Mouse (Mus musculus) heart, embryonic 11.5 days (tissue): ENCODE measurements at regions not wholly inside any gene's neighbourhood (a gene's known extent, or its start where the extent isn't known, plus 50 kb on each side); places are given as distances from the start of the nearest gene placed in this dataset.

Experiments
- ATAC-seq: fragments of 200-750 bp; cut with Nextera tagmentation; replicated peaks from 2 replicates; pipeline ENCODE4 v1.8.0; 2017; ENCODE audit warnings: moderate library complexity; ENCODE audit not compliant: insufficient number of reproducible peaks, low FRiP score, low TSS enrichment
- H3K27ac ChIP-seq: fragments of 300-500 bp; sonication (generic); 2 replicates; pipeline ENCODE4 v1.5.1; 2014; ENCODE audit warnings: mild to moderate bottlenecking, low read depth, low read length
- H3K27me3 ChIP-seq: fragments of 300-500 bp; sonication (generic); 2 replicates; pipeline ENCODE4 v1.6.1; 2014; ENCODE audit warnings: mild to moderate bottlenecking, low read length, mixed read lengths; ENCODE audit not compliant: control insufficient read depth, insufficient read depth
- H3K36me3 ChIP-seq: fragments of 300-500 bp; sonication (generic); 2 replicates; pipeline ENCODE4 v1.6.1; 2014; ENCODE audit warnings: mild to moderate bottlenecking, low read length, moderate library complexity, mixed read lengths; ENCODE audit not compliant: control insufficient read depth, insufficient read depth
- H3K4me1 ChIP-seq: fragments of 300-500 bp; sonication (generic); 2 replicates; pipeline ENCODE4 v1.6.1; 2014; ENCODE audit warnings: low read length; ENCODE audit not compliant: control insufficient read depth, insufficient read depth
- H3K4me2 ChIP-seq: fragments of 300-500 bp; sonication (generic); 2 replicates; pipeline ENCODE4 v1.6.1; 2014; ENCODE audit warnings: mild to moderate bottlenecking, moderate library complexity
- H3K4me3 ChIP-seq: fragments of 300-500 bp; sonication (generic); 2 replicates; pipeline ENCODE4 v1.5.1; 2014; ENCODE audit warnings: low read depth, low read length
- H3K9ac ChIP-seq: fragments of 300-500 bp; sonication (generic); 2 replicates; pipeline ENCODE4 v1.6.1; 2014; ENCODE audit warnings: mild to moderate bottlenecking, low read depth, low read length, moderate library complexity
- H3K9me3 ChIP-seq: fragments of 300-500 bp; sonication (generic); replicated peaks from 2 replicates; pipeline ENCODE4 v1.6.1; 2016; ENCODE audit warnings: low read length; ENCODE audit not compliant: control insufficient read depth
- WGBS: fragments of 180-500 bp; shearing (Covaris S2); extraction: QIAGEN DNeasy Blood & Tissue Kit; methylation state at CpG from one replicate; pipeline ENCODE4 v1.1.7; 2014; ENCODE audit not compliant: insufficient replicate concordance; 5-methylcytosine and 5-hydroxymethylcytosine counted together

GRCm38 (mm10) chr14:90600554-90600953 is 2129.4 kb upstream of the Pcdh20 start:
- H3K4me3 ChIP-seq, result no peak overlapping the region
- 0 out of 2 replicates have a peak, but pooled peaks cover 3% of the 10 kb centered on the region for H3K4me1 ChIP-seq
- 0 out of 2 replicates have a peak, but pooled peaks have one; percentile 14 for ATAC-seq
- no peaks in the 10 kb centered on the region for H3K27me3 ChIP-seq
- no peak overlapping the region for H3K27ac ChIP-seq
- no peak overlapping the region for H3K9ac ChIP-seq
- no peaks in the 10 kb centered on the region for H3K9me3 ChIP-seq
- WGBS, result 47% methylated on average over 2 of the region's 2 CpGs
- no peak overlapping the region for H3K4me2 ChIP-seq
- H3K36me3 ChIP-seq, result no peaks in the 10 kb centered on the region
